Mouse (Mus musculus) NIH3T3 (cell line): ENCODE measurements around the gene E330009J07Rik.
A peak's percentile ranks its signal among the peaks of the same experiment; 100 is the strongest.

Experiments used
- DNase-seq: peaks from one replicate; pipeline ENCODE4 v3.0.0-alpha.2; 2012; ENCODE audit warnings: low read depth

E330009J07Rik gene

GRCm38 (mm10) chr6:40429521-40429931 lies 6.4 kb downstream of the E330009J07Rik start:
- no peak for DNase-seq

DNA sequence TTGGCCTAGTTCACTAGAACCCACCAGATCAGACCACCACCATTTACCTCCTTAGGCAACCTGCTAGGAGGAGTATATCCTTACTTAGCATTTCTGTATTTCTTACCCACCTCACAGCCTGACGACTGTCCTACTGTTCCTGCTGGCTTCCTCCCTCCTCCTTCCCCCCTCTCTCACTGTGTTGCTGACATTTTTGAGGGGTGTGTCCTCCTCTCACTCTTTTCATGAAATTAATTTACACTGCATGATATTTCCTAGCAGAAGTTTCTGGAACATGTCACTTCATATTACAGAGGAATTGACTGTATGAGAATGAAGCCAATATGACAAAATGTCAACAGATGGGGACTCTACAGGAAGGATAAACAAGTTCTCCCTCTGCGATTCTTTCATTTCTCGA lies 7.2 kb downstream of the E330009J07Rik start:
- no peak for DNase-seq

DNA sequence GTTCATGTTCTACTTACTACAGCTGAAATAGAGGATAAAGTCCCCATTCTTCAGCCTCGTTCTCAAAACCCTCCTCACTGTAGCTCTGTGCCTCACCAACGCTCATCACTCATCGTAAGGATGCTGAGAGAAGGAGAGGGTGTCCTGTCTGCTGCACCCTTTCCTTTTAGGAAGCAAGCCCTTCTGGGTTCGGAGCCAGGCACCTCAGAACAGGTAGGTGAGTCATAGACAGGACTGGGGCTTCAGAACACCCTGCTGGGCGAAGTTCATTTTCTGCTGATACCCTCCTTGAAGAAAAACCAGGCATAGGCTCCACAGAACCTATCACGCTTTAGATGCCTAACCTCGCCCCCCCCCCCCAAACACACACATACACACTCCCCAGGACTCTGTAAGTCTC lies 8.5 kb downstream of the E330009J07Rik start:
- no peak for DNase-seq

DNA sequence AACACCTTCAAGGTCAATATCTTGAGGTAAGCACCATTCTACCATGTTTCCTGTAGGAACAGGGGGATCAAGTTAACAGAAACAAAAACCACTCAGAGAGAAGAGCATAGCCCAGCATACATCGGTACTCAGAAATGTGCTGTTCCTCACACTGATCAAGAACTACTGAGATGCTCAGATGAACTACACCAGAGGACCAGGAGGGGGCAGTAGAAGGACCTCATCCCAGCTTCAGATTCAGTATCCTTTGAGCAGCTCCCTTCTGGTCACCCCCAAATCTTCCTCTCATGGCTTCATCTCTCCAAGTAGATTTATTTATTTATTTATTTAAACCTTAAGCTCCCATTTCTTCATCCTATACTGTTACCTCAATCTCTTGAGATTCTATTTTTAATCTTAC lies 12.2 kb downstream of the E330009J07Rik start:
- DNase-seq = peak; percentile 67

- no peak for DNase-seq
These were observed 12.9 kb downstream of the E330009J07Rik start for GRCm38 (mm10) chr6:40423013-40423412.

DNA sequence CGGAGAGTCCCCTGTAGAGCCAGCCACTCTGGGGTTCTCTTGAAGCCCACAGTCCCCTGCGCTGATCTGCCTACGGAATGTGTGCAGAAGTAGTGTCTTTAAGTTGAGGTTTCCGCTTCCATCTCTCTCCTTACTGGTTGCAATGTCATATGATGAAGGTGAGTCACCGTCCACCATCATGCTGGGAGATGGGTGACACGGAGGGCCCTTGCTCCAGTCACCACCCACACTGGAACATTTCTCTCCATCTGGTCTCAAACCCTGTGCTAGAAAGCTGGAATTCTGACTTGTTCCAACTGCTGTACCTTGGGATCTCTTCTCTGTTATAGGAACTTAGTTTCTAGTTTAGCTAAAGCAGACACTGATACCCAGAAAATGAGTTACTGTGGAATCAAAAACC lies 14.8 kb downstream of the E330009J07Rik start:
- no peak for DNase-seq

GRCm38 (mm10) chr6:40418386-40418785 lies 17.5 kb downstream of the E330009J07Rik start:
- no peak for DNase-seq

DNA sequence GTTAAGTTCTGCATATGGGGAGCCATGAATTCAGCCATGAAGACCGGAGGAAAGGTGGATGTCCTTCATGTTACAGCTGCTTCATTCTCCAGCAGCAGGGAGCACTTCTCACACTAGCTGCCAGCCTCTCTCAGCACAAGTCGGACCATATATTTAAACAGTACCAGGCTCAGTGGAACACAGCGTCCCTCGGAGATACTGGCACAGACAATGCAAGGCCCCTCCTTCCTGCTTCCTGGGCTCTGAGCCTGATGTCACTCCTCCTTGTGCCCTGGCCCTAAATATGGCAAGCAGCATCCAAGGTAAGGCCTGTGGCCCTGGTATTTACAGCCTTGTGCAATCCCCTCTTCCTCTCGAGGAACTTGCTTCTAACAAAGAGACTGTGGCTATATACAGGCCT lies 20.1 kb downstream of the E330009J07Rik start:
- no peak for DNase-seq

- DNase-seq = no peak
These were observed 22.4 kb downstream of the E330009J07Rik start for GRCm38 (mm10) chr6:40413565-40413964.

- no peak for DNase-seq
These were observed 22.9 kb downstream of the E330009J07Rik start for GRCm38 (mm10) chr6:40413046-40413445.

GRCm38 (mm10) chr6:40411085-40411484 lies 24.9 kb downstream of the E330009J07Rik start:
- DNase-seq = no peak

- no peak for DNase-seq
These were observed 32.2 kb downstream of the E330009J07Rik start for GRCm38 (mm10) chr6:40403640-40404285.

GRCm38 (mm10) chr6:40402031-40402430 lies 33.9 kb downstream of the E330009J07Rik start:
- no peak for DNase-seq

GRCm38 (mm10) chr6:40393213-40393612 lies 42.7 kb downstream of the E330009J07Rik start:
- DNase-seq = peak; percentile 94

DNA sequence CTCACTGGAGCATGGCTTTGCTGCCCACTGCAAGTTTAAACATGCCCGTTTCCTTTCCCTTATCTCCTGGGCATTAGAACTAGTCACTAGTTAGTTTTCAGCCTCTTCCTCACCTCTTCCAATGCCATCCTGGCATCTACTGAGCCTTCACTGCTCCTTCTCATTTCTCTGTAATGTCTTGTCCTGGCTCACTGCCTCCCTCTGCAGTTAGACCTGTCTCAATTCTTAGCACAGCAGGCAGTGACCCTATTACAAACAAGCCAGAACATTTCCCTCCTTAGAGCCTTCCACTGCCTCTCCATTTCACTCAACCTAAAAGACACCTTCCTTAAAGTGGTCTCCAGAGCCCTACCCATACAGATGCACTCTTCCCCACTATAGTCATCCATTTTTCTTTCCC lies 45.0 kb downstream of the E330009J07Rik start:
- peak; percentile 53 for DNase-seq

- no peak for DNase-seq
These were observed 47.3 kb downstream of the E330009J07Rik start for GRCm38 (mm10) chr6:40388660-40389059.

- no peak for DNase-seq
These were observed 50.3 kb downstream of the E330009J07Rik start for GRCm38 (mm10) chr6:40385682-40386081.

- DNase-seq = no peak
These were observed 54.0 kb downstream of the E330009J07Rik start for GRCm38 (mm10) chr6:40381908-40382307.

DNA sequence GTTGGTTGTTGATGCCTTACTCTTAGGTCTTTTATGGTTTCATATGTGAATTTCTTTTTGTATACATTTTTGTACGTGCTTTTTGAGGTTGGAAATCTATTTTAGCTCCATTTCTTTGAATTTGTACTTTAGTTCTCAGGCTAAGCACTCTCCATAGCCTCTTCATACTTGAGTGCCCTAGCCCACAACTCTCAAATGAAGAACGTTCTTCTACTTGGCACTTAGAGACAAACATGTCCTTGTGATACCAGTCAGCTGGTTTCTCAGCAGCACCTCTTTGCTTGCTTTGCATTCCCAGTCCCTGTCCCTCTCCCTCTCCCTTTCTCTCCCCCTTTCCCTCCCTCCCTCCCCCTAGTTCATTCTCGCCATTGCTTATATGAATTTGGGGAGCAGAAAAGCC lies 55.8 kb downstream of the E330009J07Rik start:
- DNase-seq = no peak

DNA sequence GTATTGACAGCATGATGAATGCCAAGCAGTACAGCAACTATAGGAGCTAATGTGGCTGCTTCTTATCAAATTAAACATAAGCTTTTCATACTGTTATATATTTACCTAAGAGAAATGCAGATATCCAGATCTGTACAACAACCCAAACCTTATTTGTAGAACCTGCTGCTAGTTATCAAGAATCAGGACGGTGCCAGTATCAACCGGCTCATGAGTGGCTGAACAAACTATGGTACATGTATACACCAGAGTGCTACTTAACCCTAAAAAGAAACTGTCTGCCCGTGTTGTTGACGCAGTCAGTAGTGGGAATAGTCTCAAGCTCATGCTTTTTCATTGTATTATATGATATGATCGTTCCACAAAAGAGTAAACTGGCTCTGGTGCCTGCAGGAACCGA lies 64.9 kb downstream of the E330009J07Rik start:
- DNase-seq = no peak

DNA sequence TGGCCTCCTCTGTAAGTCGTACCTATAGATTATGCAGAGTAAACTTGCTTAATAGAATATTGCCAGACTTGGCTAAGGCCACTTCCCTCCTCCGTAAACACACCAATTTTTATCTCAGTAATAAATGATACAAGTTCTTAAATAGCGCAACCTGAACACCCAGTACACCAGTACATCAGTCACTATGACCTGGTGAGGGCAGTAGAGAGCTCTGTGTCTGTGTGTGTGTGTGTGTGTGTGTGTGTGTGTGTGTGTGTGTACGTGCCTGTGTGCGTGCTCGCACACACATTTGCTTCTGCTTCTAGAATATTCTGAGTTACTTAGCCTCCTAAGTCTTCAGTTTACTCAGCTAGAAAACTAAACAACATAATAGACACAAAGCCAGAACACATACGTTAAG lies 82.6 kb downstream of the E330009J07Rik start:
- peak; percentile 52 for DNase-seq
